Mouse (Mus musculus): ENCODE data around the gene S100a5. TPM values are rescaled to one million over a fixed set of nuclear protein-coding genes. Genes with fewer than 3 reads are reported as not detected.

The S100a5 gene
- polyA plus RNA-seq, 1 experiment: not detected

- Histone ChIP-seq H3K9me3 (replicated peaks; ENCODE audit: control insufficient read depth, insufficient read depth, low read length, poor library complexity, severe bottlenecking) (no peaks in the 10 kb centered on the region), H3K4me1 (ENCODE audit: control insufficient read depth, insufficient read depth, low read length) (no peaks in the 10 kb centered on the region), H3K36me3 (ENCODE audit: control insufficient read depth, insufficient read depth, low read length, poor library complexity, severe bottlenecking) (no peaks in the 10 kb centered on the region), H3K27me3 (ENCODE audit: control insufficient read depth, insufficient read depth, low read length, poor library complexity, severe bottlenecking) (no peaks in the 10 kb centered on the region), H3K9ac (ENCODE audit: low read depth, poor library complexity, severe bottlenecking) (no peak within 1 kb of the TSS), H3K27ac (ENCODE audit: insufficient read depth, low read length) (no peak within 1 kb of the TSS), H3K4me3 (ENCODE audit: low read depth, low read length) (no peak within 1 kb of the TSS)
- TF ChIP-seq CTCF (IDR thresholded peaks at IDR 0.05; ENCODE audit: low read depth, low read length): no peak
- no peak for TF ChIP-seq POLR2A (IDR thresholded peaks at IDR 0.05; ENCODE audit: insufficient read depth, low read length)
- no peak for TF ChIP-seq EP300 (IDR thresholded peaks at IDR 0.05; ENCODE audit: insufficient read depth, low read depth, low read length)
Measured at GRCm38 (mm10) chr3:90601486-90602110, 6.7 kb upstream of the S100a5 start, which contains the start of gene Gm42674. Gene Gm42674 (plus strand): TSS chr3:90601904.

DNA sequence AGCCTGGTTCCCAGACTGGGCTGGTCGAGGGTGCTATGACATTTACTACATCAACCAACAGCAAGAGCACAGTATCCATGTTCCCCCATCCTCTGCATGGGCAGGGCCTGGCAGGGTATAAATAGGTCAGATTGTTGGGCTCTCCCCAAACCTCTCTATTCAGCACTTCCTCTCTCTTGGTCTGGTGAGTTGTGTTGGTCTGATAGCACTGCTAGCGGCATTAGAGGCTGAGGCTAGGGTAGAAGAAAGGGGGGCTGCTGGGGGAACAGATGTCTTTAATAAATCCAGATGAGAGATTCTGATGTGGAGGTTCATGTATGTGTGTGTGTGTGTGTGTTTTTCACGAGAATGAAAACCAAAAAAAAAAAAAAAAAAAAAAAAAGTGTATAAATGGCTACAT, 4.7 kb upstream of the S100a5 start, which contains the start of gene S100a4:
S100a4 (plus strand) TSS at position 149 of the 400 bp plus-strand sequence.
- Histone ChIP-seq H3K9me3 (replicated peaks; ENCODE audit: control insufficient read depth, insufficient read depth, low read length, poor library complexity, severe bottlenecking) (no peaks in the 10 kb centered on the region), H3K36me3 (ENCODE audit: control insufficient read depth, insufficient read depth, low read length, poor library complexity, severe bottlenecking) (no peaks in the 10 kb centered on the region), H3K9ac (ENCODE audit: low read depth, poor library complexity, severe bottlenecking) (no peak within 1 kb of the TSS), H3K27me3 (ENCODE audit: control insufficient read depth, insufficient read depth, low read length, poor library complexity, severe bottlenecking) (no peaks in the 10 kb centered on the region), H3K4me1 (ENCODE audit: control insufficient read depth, insufficient read depth, low read length) (no peaks in the 10 kb centered on the region), H3K4me3 (ENCODE audit: low read depth, low read length) (no peak within 1 kb of the TSS), H3K27ac (ENCODE audit: insufficient read depth, low read length) (no peak within 1 kb of the TSS)
- TF ChIP-seq POLR2A (IDR thresholded peaks at IDR 0.05; ENCODE audit: insufficient read depth, low read length) (no peak), EP300 (IDR thresholded peaks at IDR 0.05; ENCODE audit: insufficient read depth, low read depth, low read length) (no peak), CTCF (IDR thresholded peaks at IDR 0.05; ENCODE audit: low read depth, low read length) (no peak)

GRCm38 (mm10) chr3:90604416-90604815, 3.9 kb upstream of the S100a5 start:
- TF ChIP-seq POLR2A (IDR thresholded peaks at IDR 0.05; ENCODE audit: insufficient read depth, low read length) (no peak), EP300 (IDR thresholded peaks at IDR 0.05; ENCODE audit: insufficient read depth, low read depth, low read length) (no peak), CTCF (IDR thresholded peaks at IDR 0.05; ENCODE audit: low read depth, low read length) (no peak)
- H3K4me3 ChIP-seq (ENCODE audit: low read depth, low read length): no peak overlapping the region
- H3K9ac ChIP-seq (ENCODE audit: low read depth, poor library complexity, severe bottlenecking): no peak overlapping the region
- no peaks in the 10 kb centered on the region for H3K9me3 ChIP-seq (replicated peaks; ENCODE audit: control insufficient read depth, insufficient read depth, low read length, poor library complexity, severe bottlenecking)
- H3K27ac ChIP-seq (ENCODE audit: insufficient read depth, low read length): no peak overlapping the region
- H3K4me1 ChIP-seq (ENCODE audit: control insufficient read depth, insufficient read depth, low read length): no peaks in the 10 kb centered on the region
- no peaks in the 10 kb centered on the region for H3K27me3 ChIP-seq (ENCODE audit: control insufficient read depth, insufficient read depth, low read length, poor library complexity, severe bottlenecking)
- H3K36me3 ChIP-seq (ENCODE audit: control insufficient read depth, insufficient read depth, low read length, poor library complexity, severe bottlenecking): no peaks in the 10 kb centered on the region

- H3K9ac ChIP-seq (ENCODE audit: low read depth, poor library complexity, severe bottlenecking): no peak overlapping the region
- no peaks in the 10 kb centered on the region for H3K36me3 ChIP-seq (ENCODE audit: control insufficient read depth, insufficient read depth, low read length, poor library complexity, severe bottlenecking)
- H3K27ac ChIP-seq (ENCODE audit: insufficient read depth, low read length): no peak overlapping the region
- no peak overlapping the region for H3K4me3 ChIP-seq (ENCODE audit: low read depth, low read length)
- no peaks in the 10 kb centered on the region for H3K27me3 ChIP-seq (ENCODE audit: control insufficient read depth, insufficient read depth, low read length, poor library complexity, severe bottlenecking)
- TF ChIP-seq EP300 (IDR thresholded peaks at IDR 0.05; ENCODE audit: insufficient read depth, low read depth, low read length) (no peak), POLR2A (IDR thresholded peaks at IDR 0.05; ENCODE audit: insufficient read depth, low read length) (no peak), CTCF (IDR thresholded peaks at IDR 0.05; ENCODE audit: low read depth, low read length) (no peak)
- no peaks in the 10 kb centered on the region for H3K4me1 ChIP-seq (ENCODE audit: control insufficient read depth, insufficient read depth, low read length)
- H3K9me3 ChIP-seq (replicated peaks; ENCODE audit: control insufficient read depth, insufficient read depth, low read length, poor library complexity, severe bottlenecking): no peaks in the 10 kb centered on the region
Measured at GRCm38 (mm10) chr3:90605049-90605448, 3.3 kb upstream of the S100a5 start.

GRCm38 (mm10) chr3:90605736-90606135, 2.6 kb upstream of the S100a5 start:
- no peak overlapping the region for H3K4me3 ChIP-seq (ENCODE audit: low read depth, low read length)
- no peak overlapping the region for H3K27ac ChIP-seq (ENCODE audit: insufficient read depth, low read length)
- TF ChIP-seq EP300 (IDR thresholded peaks at IDR 0.05; ENCODE audit: insufficient read depth, low read depth, low read length): no peak
- no peak for TF ChIP-seq CTCF (IDR thresholded peaks at IDR 0.05; ENCODE audit: low read depth, low read length)

DNA sequence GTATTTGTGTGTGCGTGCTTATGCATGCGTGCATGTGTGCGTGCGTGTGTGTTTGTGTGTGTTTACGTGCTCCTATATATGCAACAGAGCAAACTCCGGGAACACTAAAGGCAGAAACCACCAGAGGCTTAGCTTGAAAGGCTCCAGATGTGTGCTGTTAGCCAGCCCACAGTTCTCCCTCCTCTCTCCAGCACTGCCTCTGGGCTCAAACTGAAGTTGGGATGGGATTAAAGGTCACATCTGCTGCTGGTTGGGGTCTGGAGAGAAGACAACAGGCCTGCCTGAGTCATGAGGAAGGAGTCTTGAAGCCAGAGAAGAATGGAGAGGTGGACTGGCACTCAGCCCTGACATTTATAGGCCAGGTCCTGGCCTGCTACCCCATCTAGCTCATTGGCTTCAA, 2.1 kb upstream of the S100a5 start:
- Histone ChIP-seq H3K4me3 (ENCODE audit: low read depth, low read length) (no peak overlapping the region), H3K9me3 (replicated peaks; ENCODE audit: control insufficient read depth, insufficient read depth, low read length, poor library complexity, severe bottlenecking) (no peaks in the 10 kb centered on the region), H3K27me3 (ENCODE audit: control insufficient read depth, insufficient read depth, low read length, poor library complexity, severe bottlenecking) (no peaks in the 10 kb centered on the region), H3K27ac (ENCODE audit: insufficient read depth, low read length) (no peak overlapping the region), H3K36me3 (ENCODE audit: control insufficient read depth, insufficient read depth, low read length, poor library complexity, severe bottlenecking) (no peaks in the 10 kb centered on the region), H3K9ac (ENCODE audit: low read depth, poor library complexity, severe bottlenecking) (no peak overlapping the region), H3K4me1 (ENCODE audit: control insufficient read depth, insufficient read depth, low read length) (no peaks in the 10 kb centered on the region)
- TF ChIP-seq POLR2A (IDR thresholded peaks at IDR 0.05; ENCODE audit: insufficient read depth, low read length) (no peak), EP300 (IDR thresholded peaks at IDR 0.05; ENCODE audit: insufficient read depth, low read depth, low read length) (no peak), CTCF (IDR thresholded peaks at IDR 0.05; ENCODE audit: low read depth, low read length) (no peak)

More at GRCm38 (mm10) chr3:90605736-90606135, 2.6 kb upstream of the S100a5 start:
- Histone ChIP-seq H3K9me3 (replicated peaks; ENCODE audit: control insufficient read depth, insufficient read depth, low read length, poor library complexity, severe bottlenecking) (no peaks in the 10 kb centered on the region), H3K4me1 (ENCODE audit: control insufficient read depth, insufficient read depth, low read length) (no peaks in the 10 kb centered on the region), H3K27me3 (ENCODE audit: control insufficient read depth, insufficient read depth, low read length, poor library complexity, severe bottlenecking) (no peaks in the 10 kb centered on the region), H3K36me3 (ENCODE audit: control insufficient read depth, insufficient read depth, low read length, poor library complexity, severe bottlenecking) (no peaks in the 10 kb centered on the region), H3K9ac (ENCODE audit: low read depth, poor library complexity, severe bottlenecking) (no peak overlapping the region)

Measured in ES-Bruce4 (cell line).